Mouse (Mus musculus): ENCODE results near the gene Mllt6.

GRCm38 (mm10) chr11:97689861-97690260 lies 26.6 kb downstream of the Mllt6 start:
- TF ChIP-seq CTCF (conservative IDR thresholded peaks at IDR 0.05 in 1 of 2, IDR thresholded peaks at IDR 0.05 in 1 of 2; ENCODE audit: low read depth in 2 of 2, low read length in 2 of 2) (peak; percentile 61 to 98), ZC3H11A (IDR thresholded peaks at IDR 0.05; ENCODE audit: low read depth, low read length) (peak; percentile 76), MEF2A (IDR thresholded peaks at IDR 0.05; ENCODE audit: borderline replicate concordance, low read depth, low read length) (no peak), ZKSCAN1 (IDR thresholded peaks at IDR 0.05; ENCODE audit: borderline replicate concordance, low read depth, low read length) (no peak), GABPA (IDR thresholded peaks at IDR 0.05; ENCODE audit: insufficient replicate concordance, low read depth, low read length) (no peak), POLR2AphosphoS2 (IDR thresholded peaks at IDR 0.05; ENCODE audit: low read depth, low read length) (0 out of 2 replicates have a peak, but pooled peaks have one; percentile 55), BHLHE40 (IDR thresholded peaks at IDR 0.05; ENCODE audit: low read depth, low read length) (no peak), EP300 (IDR thresholded peaks at IDR 0.05; ENCODE audit: low read length) (no peak), POLR2A (IDR thresholded peaks at IDR 0.05; ENCODE audit: low read depth, low read length) (no peak), MAX (IDR thresholded peaks at IDR 0.05; ENCODE audit: low read length) (no peak), ZMIZ1 (IDR thresholded peaks at IDR 0.05; ENCODE audit: low read depth, low read length) (no peak)
